11 mouse cellular contexts compared by ENCODE assay signal in genomic region chr14:46240046-46240800, GRCm38 (mm10).
A peak's percentile ranks its signal among the peaks of the same experiment; 100 is the strongest.
DNase-seq lines count a peak whose midpoint lies in the region; ATAC-seq and TF ChIP-seq lines count a peak whose summit lies in the region.
"Had no signal": no experiment of that assay in that cellular context is flagged by ENCODE, and none has a peak within 500 bp of the region (broad histone marks: within the 10 kb centered on the region; RNA-seq: fewer than 3 reads in every experiment).

No protein-coding gene starts in this region.

- no peak overlapping the region for H3K9ac ChIP-seq in intestine, embryonic 15.5 days
- H3K9ac ChIP-seq in intestine, postnatal 0 days (ENCODE audit: low read depth, low read length), result no peak overlapping the region
- H3K9ac ChIP-seq: embryonic facial prominence, embryonic 13.5 days; midbrain, embryonic 12.5 days had no signal

- peak overlapping the region; percentile 24; the same call in 1 of the 2 replicates for H3K27ac ChIP-seq in intestine, embryonic 15.5 days
- H3K27ac ChIP-seq in intestine, postnatal 0 days (ENCODE audit: low read depth, low read length), result no peak overlapping the region
- H3K27ac ChIP-seq: midbrain, embryonic 12.5 days had no signal

- WGBS in intestine, embryonic 15.5 days, result 60% methylated on average over 15 of the region's 15 CpGs
- WGBS in intestine, postnatal 0 days, result 67% methylated on average over 15 of the region's 15 CpGs

- no peak for ATAC-seq in intestine, embryonic 15.5 days
- ATAC-seq in intestine, postnatal 0 days, result no peak

- TF ChIP-seq CTCF in intestine, postnatal 0 days (IDR thresholded peaks at IDR 0.05; ENCODE audit: low read depth), result no peak

- H3K36me3 ChIP-seq in intestine, embryonic 15.5 days, result no peaks in the 10 kb centered on the region
- H3K36me3 ChIP-seq in intestine, postnatal 0 days (ENCODE audit: control insufficient read depth, insufficient read depth), result no peaks in the 10 kb centered on the region
- H3K36me3 ChIP-seq: embryonic facial prominence, embryonic 13.5 days; midbrain, embryonic 12.5 days had no signal

- H3K4me2 ChIP-seq in intestine, embryonic 15.5 days (replicated peaks), result no peak overlapping the region
- no peak overlapping the region for H3K4me2 ChIP-seq in intestine, postnatal 0 days (replicated peaks; ENCODE audit: low read depth)
- H3K4me2 ChIP-seq: embryonic facial prominence, embryonic 13.5 days; midbrain, embryonic 12.5 days had no signal

- H3K4me1 ChIP-seq in intestine, embryonic 15.5 days (replicated peaks), result 0 out of 2 replicates have a peak, but pooled peaks cover 4% of the 10 kb centered on the region
- H3K4me1 ChIP-seq in intestine, postnatal 0 days (replicated peaks; ENCODE audit: control insufficient read depth, insufficient read depth, low read length), result no peaks in the 10 kb centered on the region
- H3K4me1 ChIP-seq: midbrain, embryonic 12.5 days had no signal

- H3K9me3 ChIP-seq in intestine, embryonic 15.5 days, result no peaks in the 10 kb centered on the region
- H3K9me3 ChIP-seq in intestine, postnatal 0 days (ENCODE audit: control insufficient read depth), result no peaks in the 10 kb centered on the region
- H3K9me3 ChIP-seq: embryonic facial prominence, embryonic 13.5 days; midbrain, embryonic 12.5 days had no signal

- peak; percentile 3 for DNase-seq in adipocyte (ENCODE audit: low spot score)
- DNase-seq in heart, adult 9 months (ENCODE audit: low spot score in 2 of 2), result peak; percentile 24 to 53
- DNase-seq in kidney, postnatal 25 days, result peak; percentile 11 to 46
- no peak for DNase-seq in adrenal gland, postnatal 36 days
- no peak for DNase-seq in cerebellum, adult 9-11 months
- no peak for DNase-seq in urinary bladder, postnatal 10 days (ENCODE audit: low spot score)
- DNase-seq: cerebellum, adult 11 months had no signal

- no peak overlapping the region for H3K4me3 ChIP-seq in intestine, embryonic 15.5 days (replicated peaks)
- no peak overlapping the region for H3K4me3 ChIP-seq in intestine, postnatal 0 days (ENCODE audit: low read depth, low read length)
- H3K4me3 ChIP-seq: embryonic facial prominence, embryonic 13.5 days; midbrain, embryonic 12.5 days had no signal

- no peaks in the 10 kb centered on the region for H3K27me3 ChIP-seq in intestine, embryonic 15.5 days (replicated peaks)
- no peaks in the 10 kb centered on the region for H3K27me3 ChIP-seq in intestine, postnatal 0 days (replicated peaks; ENCODE audit: control insufficient read depth, insufficient read depth, low read length)
- H3K27me3 ChIP-seq: embryonic facial prominence, embryonic 13.5 days; midbrain, embryonic 12.5 days had no signal

Comparison
In these comparisons a context has a peak if more than half of its experiments do, and no peak if none do; other contexts are left out.
1. DNase-seq: peak in adipocyte (single experiment), heart, adult 9 months (2 of 2) and kidney, postnatal 25 days (2 of 2); none in adrenal gland, postnatal 36 days (0 of 2), cerebellum, adult 9-11 months (single experiment) and urinary bladder, postnatal 10 days (single experiment).